Mouse (Mus musculus) kidney, postnatal 10 days (tissue): Measurements from ENCODE around the gene Gfi1b.

Experiments used
- DNase-seq: peaks from one replicate; pipeline ENCODE4 v3.0.0; 2021; ENCODE audit warnings: mixed read lengths

Gene Gfi1b

DNA sequence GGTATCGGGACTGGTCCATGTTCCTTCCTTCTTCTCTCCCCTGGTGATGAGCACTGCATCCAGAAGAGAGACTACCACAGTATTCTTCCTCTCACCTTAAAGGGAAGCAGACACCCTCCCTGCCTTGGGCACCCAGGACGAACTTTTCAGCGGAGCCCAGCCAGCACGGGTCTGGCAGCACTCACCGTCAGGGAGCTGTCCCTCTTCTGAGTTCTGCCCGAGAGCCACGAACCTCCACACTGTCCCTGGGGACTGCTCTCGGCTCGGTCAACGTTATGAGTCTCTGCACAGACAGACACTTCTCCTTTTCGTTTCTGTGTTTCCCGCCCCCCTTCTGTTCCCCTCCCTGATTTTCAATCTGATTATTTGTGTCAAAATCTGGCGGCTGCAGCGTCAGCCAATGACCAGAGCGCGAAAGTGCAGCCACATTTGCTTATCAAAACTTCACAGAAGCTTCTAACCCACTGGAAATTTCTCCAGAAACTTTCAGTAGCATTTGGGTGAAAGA lies at the start of gene Gfi1b:
TSS of gene Gfi1b (minus strand) at position 319 of the 508 bp plus-strand sequence.
- DNase-seq = peak; percentile 19

DNA sequence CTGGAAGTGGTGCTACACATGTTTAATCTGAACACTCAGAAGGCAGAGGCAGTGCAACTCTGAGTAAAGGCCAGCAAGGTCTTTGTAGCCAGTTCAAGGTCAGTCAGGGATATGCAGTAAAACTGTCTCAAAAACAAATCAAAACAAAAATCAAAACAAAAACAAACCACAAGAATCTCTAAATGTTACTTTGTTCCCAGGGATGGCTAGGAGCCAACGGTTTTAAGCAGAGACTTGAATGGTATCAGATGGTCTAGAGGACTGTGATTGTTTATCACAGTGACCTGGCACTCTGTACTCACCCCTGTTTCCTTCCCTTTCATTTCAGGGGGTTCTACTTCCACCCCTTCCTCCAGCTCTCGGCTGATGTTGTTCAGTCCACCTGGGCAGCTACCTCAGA lies 49.7 kb upstream of the Gfi1b start:
- peak; percentile 50 for DNase-seq

DNA sequence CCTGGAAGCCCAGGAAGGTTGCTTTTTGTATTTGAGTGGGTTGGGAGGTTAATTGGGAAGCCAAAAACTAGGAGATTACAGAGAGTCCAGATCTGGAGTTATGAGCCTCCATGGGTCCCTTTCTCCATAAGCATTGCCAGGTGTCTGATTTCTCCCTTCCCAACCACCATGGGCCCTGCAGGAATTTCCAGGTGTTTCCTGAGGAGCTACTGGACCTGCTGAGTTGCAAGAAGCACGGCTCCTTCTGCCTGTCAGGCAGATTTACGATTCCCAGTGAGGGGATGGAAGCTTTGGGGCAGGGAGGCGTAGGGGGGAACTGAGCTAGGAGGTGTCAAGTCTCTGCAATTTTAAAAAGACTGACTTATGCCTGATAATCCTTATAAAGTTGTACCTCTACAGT lies 44.0 kb upstream of the Gfi1b start:
- DNase-seq = no peak

DNA sequence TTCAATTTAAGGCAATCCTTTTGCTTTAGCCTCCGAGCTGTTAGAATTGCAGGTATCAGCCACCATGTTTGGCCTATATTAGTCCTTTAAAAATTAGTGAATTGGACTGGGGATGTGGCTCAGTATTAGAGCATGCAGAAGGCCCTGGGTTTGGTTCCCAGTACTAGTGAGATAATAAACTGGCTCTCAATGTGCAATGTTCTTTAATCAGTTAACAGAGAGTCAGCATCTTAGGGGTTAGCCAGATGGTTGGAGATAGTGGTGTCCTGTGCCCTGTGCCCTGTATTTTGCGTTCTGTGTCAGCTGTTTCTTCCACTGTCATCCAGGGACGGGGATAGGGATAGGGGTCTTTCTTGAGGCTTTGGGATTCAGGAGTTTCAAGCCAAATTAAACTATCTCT lies 41.1 kb upstream of the Gfi1b start:
- DNase-seq = no peak

DNA sequence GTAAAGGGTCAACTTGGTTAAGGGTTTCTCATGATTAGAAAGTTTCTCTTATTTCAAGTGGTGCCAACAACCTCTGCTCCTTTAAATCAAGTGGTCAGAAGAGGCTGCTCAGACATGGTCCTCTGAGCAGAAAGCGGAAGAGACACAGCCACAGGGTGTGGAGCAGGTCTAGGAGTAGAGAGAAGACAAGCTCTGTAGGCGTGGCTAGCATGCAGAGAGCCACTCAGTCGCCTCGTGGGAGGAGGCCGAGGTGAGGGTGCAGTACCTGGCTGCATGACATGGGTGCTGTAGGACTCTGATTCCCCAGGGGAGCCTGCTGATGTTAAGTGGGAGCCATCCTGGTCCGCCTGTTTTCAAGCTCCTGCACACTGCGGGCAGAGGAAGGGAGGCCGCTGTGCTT lies 34.4 kb upstream of the Gfi1b start:
- no peak for DNase-seq

DNA sequence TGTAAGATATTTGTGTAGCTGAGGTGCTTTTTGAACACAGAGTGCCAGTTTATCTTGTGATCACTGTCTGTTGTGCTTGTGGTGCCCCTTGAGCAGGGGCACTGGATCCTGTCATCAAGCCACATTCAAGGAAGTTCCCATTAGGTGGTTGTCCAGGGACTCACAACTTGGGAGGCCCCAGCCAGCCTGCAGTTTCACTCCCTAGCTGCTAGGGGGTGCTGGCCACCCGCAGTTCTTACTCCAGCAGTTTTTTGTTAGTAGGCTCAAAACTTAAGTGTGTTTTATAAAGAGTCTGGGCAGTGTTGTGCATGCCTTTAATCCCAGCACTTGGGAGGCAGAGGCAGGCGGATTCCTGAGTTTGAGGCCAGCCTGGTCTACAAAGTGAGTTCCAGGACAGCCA lies 32.5 kb upstream of the Gfi1b start:
- peak; percentile 31 for DNase-seq

DNA sequence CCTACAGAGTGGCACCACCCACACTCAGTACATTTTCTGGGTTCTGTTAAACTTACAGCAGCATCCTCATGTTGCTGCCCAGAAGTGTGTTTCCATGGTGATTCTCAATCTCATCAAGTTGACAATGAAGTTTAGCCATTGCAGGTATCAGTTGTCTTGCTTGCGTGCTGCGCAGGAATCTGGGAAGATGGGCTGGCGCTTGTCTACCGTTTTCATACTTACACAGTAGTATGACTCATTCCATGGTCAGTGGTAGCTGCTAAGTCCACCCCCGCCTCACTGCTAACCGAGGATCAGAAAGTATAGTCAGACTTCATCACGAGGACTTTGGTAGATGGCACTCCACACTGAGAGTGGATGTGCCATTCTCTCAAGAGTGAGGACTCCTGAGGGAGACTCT lies 31.6 kb upstream of the Gfi1b start:
- no peak for DNase-seq

DNA sequence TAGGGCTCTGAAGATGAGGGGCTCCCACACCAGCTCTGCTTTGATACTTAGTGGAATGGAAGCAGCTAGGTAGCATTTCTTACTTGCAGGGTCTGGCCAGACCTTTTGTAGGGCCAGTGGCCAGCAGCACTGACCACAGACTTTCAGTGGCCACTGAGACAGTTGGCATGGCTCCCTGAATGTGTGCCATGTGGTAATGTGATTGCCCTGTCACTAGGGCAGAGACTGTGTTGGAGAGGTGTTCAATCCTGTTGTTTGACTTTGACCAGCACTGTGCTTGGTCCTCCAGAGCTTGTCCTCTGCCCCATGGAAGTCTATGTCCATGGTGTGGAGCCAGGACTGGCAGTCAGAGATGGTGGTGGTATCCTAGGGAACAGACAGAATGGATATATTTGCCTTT lies 28.7 kb upstream of the Gfi1b start:
- DNase-seq = no peak

DNA sequence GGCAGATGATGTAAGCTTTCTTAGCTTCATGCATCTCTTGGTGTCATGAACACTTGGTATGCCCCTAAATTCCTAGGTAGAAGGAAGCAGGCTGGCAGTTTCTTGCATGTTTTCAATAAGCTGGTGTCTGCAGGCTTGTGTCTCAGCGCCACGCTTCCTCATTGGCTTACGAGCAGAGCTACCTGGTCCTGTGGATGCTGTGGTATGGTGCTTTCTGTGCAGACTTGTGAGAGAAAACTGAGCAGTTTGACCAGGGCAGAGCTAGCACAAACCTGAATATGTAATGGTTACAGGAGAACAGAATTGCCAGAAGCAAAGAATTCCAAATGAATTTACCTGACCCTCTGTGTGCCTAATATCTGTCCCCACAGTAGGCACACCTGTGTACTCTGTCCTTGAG lies 21.3 kb upstream of the Gfi1b start:
- DNase-seq = peak; percentile 18

DNA sequence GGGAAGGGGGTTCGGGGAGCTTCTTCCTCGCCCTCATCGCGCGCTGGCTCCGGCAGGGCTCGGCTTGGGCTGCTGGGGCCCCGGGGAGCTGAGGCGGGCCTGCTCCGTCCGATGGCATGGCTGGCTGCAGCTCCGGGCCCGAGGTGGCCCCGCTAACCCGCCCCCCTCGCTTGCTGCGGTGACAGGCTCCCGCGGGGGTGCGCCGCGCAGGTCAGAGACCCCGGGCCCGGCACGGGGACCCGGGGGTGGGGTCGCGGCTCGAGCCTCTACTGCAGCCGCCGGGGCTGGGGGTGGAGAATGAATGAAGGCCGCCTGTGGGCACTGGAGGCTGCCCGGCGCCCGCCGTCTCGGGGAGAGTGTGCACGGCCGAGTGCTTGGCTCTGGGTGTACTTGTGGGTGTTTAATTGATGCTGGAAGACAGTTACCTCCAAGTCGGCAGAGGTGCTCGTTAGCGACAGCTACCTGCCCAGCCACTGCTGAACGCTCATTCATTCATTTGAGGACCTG lies 19.7 kb upstream of the Gfi1b start:
- DNase-seq = no peak

DNA sequence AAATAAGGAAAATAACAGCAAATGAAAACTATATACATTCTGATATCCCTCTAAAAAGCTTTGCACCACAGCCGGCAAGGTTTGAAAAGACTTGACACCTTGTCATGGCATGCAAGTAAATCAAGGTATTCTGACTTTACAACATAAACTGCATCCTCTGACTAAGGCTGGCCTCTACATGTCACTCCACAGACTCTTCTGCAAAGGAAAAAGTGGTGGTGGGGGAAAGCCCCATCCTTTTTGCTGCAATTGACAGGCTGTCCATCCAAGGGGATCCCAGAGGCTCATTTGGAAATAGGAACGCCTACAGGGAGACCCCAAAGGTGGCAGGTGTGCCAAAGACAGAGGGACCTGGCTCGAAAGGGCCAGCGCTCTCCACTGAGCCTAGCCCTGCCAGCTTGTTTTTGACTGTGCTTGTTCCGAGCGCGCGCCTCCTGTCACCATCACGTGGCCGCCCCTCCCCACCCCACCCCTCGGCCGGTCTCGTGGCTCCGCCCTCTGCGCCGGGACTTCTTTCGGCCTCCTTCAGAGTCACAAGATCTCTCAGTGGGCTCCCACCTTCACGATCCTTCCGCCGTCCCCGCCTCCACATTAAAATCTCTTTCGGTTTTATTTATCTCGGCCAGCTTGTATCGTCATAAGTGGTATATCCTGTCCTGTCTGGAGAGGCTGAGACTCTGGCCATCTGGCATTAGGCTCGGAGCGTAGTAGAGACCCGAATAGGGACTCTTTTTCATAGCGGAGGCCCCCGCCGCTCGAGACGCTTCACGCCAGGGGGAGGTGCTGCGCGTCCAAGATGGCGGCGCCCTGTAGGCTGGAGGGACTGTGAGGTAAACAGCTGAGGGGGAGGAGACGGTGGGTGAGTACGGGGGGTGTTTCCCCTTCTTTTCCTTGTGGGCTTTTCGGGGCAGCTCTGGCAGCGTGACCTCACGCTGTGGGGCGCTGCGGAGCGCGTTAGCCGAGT lies 19.0 kb upstream of the Gfi1b start, which contains the start of gene Tsc1:
TSS of gene Tsc1 (plus strand) at position 768 of the 964 bp plus-strand sequence.
- DNase-seq = peak; percentile 98

DNA sequence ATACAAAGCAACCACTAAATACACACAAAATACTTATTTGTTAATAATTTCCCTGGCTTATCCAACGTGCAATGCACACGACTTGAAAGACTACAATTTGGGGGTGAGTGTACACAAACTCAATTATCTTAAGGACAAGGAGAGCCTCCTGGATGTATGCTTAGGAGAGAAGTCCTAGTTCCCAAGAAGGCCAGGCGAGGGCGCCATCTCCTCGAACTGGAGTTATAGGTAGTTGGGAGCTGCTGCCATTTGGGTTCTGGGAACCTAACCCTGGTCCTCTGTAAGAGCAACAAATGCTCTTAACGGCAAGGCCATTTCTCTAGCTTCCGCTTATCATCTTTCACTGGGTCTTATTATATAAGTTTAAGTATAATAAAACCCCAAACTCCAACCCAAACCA lies 18.0 kb upstream of the Gfi1b start:
- DNase-seq = peak; percentile 48

DNA sequence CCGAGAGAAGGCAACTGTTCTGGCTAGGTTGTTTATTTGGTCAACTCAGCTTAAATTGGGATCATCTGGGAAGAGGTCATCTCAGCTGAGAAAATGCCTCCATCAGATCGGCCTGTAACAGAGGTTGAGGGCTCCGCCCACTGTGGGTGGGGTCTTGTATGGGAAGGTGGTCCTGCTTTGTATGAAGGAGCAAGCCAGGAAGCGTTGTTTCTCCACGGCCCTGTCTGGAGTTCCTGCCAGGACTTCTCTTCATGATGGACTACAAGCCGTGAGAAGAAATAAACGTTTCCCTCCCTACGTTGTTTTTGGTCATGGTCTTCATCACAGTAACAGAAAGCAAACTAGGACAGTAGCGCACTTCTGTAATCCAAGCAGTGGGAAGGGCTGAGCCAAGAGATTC lies 17.1 kb upstream of the Gfi1b start:
- DNase-seq = peak; percentile 58

DNA sequence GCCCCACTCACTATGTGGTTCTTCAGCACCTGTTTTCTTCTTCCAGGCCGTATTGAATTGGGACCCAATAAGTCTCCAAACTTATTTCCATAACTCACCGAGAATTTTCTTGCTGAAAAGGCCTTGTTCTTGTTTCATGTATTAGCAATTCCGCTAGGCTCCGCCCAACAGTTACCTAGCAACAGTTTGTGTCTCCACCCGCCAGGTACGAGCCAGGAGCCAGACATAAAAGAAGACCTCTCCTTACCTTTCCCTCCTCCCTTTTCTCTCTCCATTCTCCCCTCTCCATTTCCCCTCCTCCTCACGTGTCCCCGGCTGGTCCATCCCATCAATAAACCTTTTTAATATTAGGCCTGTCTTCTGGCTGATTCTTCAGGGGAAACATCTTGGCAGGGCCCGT lies 16.6 kb upstream of the Gfi1b start:
- DNase-seq = peak; percentile 31

DNA sequence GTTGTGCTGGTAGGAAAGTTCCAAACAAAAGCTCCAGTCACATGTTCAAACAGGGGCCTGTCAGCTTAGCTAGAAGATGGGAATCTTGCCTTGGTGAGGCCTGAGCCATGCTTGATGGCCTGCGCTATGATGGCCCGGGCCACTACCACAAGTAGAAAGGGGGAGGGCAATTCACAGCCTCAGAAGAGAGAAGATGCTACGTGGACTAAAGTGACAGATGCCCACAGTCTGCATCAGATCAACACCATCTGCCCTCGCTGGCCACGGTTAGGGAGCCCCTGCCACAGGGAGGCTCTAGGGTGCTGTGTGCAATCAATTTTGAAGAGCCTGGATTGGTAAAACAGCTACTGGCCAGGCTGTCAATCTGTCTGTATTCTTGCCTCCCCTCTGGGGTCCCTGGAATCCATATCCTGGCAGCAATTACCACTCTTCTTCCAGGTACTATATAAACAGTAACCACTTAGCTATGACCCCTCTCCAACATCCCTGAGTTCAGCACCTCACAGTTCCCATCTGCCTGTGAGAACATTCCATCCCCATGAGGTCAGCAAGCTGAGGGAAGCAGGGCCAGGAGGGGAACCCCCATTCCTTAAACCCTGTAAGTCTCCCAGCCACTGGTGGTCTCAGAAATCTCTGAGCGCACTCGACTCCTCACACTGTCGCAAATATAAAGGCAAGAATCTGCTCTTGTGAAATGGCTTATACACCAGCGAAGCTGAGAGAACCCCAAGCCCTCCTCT lies 15.5 kb upstream of the Gfi1b start:
- DNase-seq = no peak

DNA sequence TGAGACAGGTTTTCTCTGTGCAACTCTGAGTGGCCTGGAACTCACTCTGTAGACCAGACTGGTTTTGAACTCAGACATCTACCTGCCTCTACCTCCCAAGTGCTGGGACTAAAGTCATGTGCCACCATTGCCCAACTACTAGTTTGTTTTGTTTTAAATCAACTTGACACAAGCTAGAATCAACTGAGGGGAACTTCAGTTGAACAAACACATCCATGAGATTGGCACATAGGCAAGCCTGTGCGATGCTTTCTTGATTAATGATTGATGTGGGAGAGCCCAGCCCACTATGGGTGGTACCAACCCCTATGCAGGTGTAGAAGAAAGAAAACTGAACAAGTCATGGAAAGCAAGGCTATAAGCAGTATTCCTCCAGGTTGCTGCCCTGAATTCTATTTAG lies 13.4 kb upstream of the Gfi1b start:
- no peak for DNase-seq

DNA sequence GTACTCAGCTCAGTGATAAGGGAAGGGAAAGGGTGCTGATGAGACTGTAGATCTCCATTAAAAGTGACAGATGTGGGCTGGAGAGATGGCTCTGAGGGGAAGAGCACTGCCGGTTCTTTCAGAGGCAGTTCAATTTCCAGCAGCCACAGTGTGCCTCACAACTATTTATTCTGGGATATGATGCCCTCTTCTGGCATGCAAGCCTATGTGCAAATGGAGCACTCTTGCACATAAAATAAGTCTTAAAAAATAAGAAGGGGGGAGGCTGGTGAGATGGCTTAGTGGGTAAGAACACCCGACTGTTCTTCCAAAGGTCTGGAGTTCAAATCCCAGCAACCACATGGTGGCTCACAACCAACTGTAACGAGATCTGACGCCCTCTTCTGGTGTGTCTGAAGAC lies 11.4 kb upstream of the Gfi1b start:
- no peak for DNase-seq

DNA sequence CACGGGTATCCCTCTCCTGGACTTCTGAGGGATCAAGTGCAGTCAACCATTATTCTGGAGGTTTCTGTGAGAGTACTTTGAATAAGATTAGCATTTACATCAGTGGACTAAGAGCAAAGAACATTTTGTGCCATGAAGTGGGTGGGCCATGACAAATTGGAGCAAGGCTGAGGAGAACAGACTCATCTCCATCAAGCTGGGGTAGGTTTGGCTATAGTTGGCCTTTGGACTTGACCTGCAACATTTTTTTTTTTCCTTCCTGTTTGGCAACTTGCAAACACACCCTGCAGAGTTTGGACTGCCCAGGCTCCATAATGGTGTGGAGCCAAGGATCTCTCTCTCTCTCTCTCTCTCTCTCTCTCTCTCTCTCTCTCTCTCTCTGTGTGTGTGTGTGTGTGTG lies 10.8 kb upstream of the Gfi1b start:
- no peak for DNase-seq

DNA sequence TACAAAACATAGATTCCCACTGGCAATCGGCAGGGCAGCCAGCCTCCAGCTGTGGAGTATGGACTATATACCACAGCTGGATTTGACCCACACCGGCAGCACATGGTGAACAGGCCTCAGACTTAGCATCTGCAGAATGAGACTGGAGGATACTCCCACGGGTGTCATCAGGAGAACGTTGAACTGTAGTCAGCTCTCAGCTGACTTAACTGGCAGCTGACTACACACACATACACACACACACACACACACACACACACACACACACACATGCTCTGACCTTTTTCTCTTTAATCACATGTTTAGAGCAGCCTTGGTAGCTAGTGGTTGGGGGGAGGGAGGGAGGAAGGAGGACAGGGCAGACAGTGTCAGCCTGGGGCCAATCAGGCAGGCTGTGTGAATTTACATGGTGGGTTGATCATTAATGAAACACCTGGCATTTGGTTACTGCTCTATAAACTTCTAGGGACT lies 8.2 kb upstream of the Gfi1b start:
- DNase-seq = peak; percentile 72

DNA sequence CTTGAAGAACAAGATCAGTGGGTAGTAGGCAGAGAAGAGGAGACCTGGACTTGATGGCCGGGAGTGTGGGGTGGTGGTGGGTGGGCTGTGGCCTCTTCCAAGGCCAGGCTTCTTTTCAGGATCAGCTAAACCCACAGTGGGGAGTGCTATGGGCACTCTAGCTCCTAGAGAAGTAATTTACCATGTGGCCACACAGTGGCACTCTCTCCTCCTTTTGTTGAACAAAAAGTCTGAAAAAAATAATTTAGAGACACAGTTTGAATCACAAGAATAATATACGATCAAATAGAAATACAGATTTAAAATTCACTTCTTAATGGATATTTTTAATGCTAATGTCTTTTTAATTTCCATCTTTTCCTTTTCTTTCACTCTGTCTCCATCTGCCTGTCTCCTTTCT lies 6.3 kb upstream of the Gfi1b start:
- peak; percentile 40 for DNase-seq

DNA sequence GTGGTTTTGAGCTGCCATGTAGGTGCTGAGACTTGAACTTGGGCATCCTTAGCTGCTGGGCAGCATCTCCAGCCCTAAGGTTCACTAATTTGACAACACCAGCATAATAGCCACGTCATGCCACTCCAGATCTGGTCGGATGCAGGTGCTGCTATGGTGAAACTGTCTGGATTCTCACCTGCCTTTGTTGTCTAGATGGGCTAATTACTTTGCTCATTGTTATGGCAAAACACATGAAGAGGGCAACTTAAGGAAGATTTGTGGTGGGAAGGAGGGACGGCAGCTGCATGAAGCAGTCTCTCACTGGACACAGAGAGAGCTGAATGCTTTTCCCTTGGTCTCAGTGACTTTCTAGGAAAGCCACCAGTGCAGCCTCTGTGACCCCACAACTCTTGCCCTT lies 4.3 kb upstream of the Gfi1b start:
- no peak for DNase-seq

DNA sequence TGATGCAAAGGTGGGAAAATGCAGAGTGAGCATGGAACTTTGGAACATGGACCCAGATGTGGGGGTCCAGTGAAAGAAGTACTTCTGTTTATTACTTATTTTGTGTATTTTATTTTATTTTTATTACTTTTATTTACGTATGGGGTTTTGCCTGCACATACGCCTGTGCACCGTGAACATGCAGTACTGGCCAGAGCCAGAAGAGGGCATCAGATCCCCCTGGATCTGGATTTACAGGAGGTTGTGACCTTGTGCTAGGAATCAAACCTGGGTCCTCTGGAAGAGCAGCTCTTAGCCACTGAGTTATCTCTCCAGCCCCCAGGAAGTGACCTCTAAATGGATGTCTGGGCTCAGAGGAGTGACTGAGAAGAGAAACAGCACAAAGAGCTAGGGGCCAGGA lies 3.1 kb upstream of the Gfi1b start:
- no peak for DNase-seq

DNA sequence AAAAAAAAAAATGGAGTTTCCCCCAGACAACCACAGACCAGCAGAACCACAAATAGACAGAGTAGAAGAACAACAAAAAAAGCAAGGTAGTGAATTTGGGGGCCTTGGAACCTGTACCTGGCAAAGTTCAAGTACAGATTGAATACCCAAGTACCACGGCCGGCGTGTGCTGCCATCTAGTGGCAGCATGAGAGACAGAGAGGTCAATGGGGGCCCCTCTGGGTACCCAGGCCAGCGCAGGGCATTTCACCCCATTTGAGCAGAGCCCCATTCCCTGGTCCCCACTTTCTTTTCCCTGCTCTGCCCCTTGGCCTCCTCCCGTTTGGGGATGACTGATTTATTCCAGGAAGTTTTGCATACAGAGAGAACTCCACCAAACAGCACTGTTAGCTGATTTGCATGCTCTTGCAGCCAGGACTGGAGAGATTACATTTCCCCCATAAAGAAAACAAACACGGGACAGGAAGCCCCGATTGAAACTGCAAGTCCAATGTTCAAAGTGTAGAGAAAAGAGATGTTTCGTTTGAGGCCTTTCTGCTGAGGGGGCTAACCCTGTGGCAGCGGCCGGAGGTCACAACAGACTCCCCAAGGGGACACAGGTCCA lies 841 bp upstream of the Gfi1b start:
- peak; percentile 73 for DNase-seq
